Mouse (Mus musculus) hindbrain, embryonic 16.5 days (tissue): ENCODE results near the gene Olfr801. TPM values are rescaled to one million over a fixed set of nuclear protein-coding genes. Genes with fewer than 3 reads are reported as not detected.

ENCODE experiments used
- ATAC-seq: fragments of 200-750 bp; cut with Nextera tagmentation; 2 replicates; pipeline ENCODE4 v1.8.0; 2017; ENCODE audit warnings: moderate TSS enrichment, moderate library complexity
- H3K27ac ChIP-seq: fragments of 300-500 bp; sonication (generic); 2 replicates; pipeline ENCODE4 v1.5.1; 2014; ENCODE audit warnings: low read depth, mild to moderate bottlenecking, control low read depth, low read length, moderate library complexity
- H3K27me3 ChIP-seq: fragments of 300-500 bp; sonication (generic); replicated peaks from 2 replicates; pipeline ENCODE4 v1.6.1; 2014; ENCODE audit warnings: low read length; ENCODE audit not compliant: control insufficient read depth, insufficient read depth
- H3K36me3 ChIP-seq: fragments of 300-500 bp; sonication (generic); 2 replicates; pipeline ENCODE4 v1.6.1; 2014; ENCODE audit warnings: mild to moderate bottlenecking, low read length, moderate library complexity, mixed read lengths; ENCODE audit not compliant: control insufficient read depth, insufficient read depth
- H3K4me1 ChIP-seq: fragments of 300-500 bp; sonication (generic); 2 replicates; pipeline ENCODE4 v1.6.1; 2014; ENCODE audit warnings: low read depth, low read length; ENCODE audit not compliant: control insufficient read depth, insufficient read depth
- H3K4me2 ChIP-seq: fragments of 300-500 bp; sonication (generic); 2 replicates; pipeline ENCODE4 v1.6.1; 2014; ENCODE audit warnings: mild to moderate bottlenecking, low read length, control low read depth, moderate library complexity
- H3K4me3 ChIP-seq: fragments of 300-500 bp; sonication (generic); 2 replicates; pipeline ENCODE4 v1.5.1; 2014; ENCODE audit warnings: mild to moderate bottlenecking, low read length, control low read depth, moderate library complexity
- H3K9ac ChIP-seq: fragments of 300-500 bp; sonication (generic); 2 replicates; pipeline ENCODE4 v1.6.1; 2014; ENCODE audit warnings: low read depth, mild to moderate bottlenecking, control low read depth, low read length, moderate library complexity
- H3K9me3 ChIP-seq: fragments of 300-500 bp; sonication (generic); 2 replicates; pipeline ENCODE4 v1.6.1; 2014; ENCODE audit warnings: mild to moderate bottlenecking, low read length, moderate library complexity; ENCODE audit not compliant: control insufficient read depth
- WGBS: fragments of 180-500 bp; shearing (Covaris S2); extraction: QIAGEN DNeasy Blood & Tissue Kit; methylation state at CpG from one replicate; pipeline ENCODE4 v1.1.7; 2014; 5-methylcytosine and 5-hydroxymethylcytosine counted together
- polyA plus RNA-seq: library from polyadenylated mRNA; unstranded; fragments of >200 nt; fragmentation: Nextera tagmentation; extraction: Ambion mirVana; gene quantifications from 2 replicates; pipeline ENCODE4 v1.2.1, GENCODE M21; 2015

The Olfr801 gene
- polyA plus RNA-seq = not detected in 2 replicates

DNA sequence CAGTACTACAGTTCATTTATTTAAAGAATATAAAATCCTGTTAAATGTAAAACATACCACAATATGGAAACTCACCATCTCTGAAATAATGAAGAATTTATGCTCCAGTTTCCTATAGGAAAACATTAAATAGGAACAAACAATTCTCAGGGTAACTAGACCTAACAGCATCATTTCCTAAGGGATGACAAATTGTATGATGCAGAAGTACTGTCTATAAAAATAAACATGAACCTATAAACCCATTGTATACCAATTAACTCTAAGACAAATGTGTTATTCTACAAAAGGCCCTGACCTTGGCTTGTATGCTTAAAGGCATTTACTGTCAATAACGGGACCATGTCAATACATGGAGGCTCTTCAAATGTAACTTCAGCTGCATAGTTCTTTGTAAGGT, at the start of gene Olfr801:
TSS of gene Olfr801 (minus strand) at position 101 of the 400 bp plus-strand sequence.
- 80% methylated on average over 1 of the region's 1 CpGs for WGBS
- H3K9me3 ChIP-seq = no peaks in the 10 kb centered on the region

GRCm38 (mm10) chr10:129702910-129703309, 29.2 kb upstream of the Olfr801 start, which contains the start of gene Olfr804:
Gene Olfr804 (plus strand): TSS chr10:129703210.
- Histone ChIP-seq H3K27ac (no peak within 1 kb of the TSS), H3K4me1 (no peaks in the 10 kb centered on the region), H3K9me3 (no peaks in the 10 kb centered on the region), H3K4me3 (no peak within 1 kb of the TSS), H3K9ac (no peak within 1 kb of the TSS), H3K27me3 (no peaks in the 10 kb centered on the region), H3K36me3 (no peaks in the 10 kb centered on the region), H3K4me2 (no peak within 1 kb of the TSS)
- ATAC-seq = no peak

More for the DNA sequence above, at the start of gene Olfr801:
- Histone ChIP-seq H3K27me3 (no peaks in the 10 kb centered on the region), H3K4me2 (no peak within 1 kb of the TSS), H3K36me3 (no peaks in the 10 kb centered on the region), H3K4me1 (no peaks in the 10 kb centered on the region), H3K9ac (no peak within 1 kb of the TSS), H3K4me3 (no peak within 1 kb of the TSS), H3K27ac (no peak within 1 kb of the TSS)
- ATAC-seq = no peak

- H3K36me3 ChIP-seq = no peaks in the 10 kb centered on the region
- H3K9ac ChIP-seq = no peak within 1 kb of the TSS
- no peaks in the 10 kb centered on the region for H3K4me1 ChIP-seq
- no peaks in the 10 kb centered on the region for H3K9me3 ChIP-seq
- no peak within 1 kb of the TSS for H3K4me3 ChIP-seq
- no peak within 1 kb of the TSS for H3K4me2 ChIP-seq
- no peak for ATAC-seq
- no peaks in the 10 kb centered on the region for H3K27me3 ChIP-seq
- 92% methylated on average over 2 of the region's 2 CpGs for WGBS
- H3K27ac ChIP-seq = no peak within 1 kb of the TSS
Measured at GRCm38 (mm10) chr10:129694186-129694585, 20.5 kb upstream of the Olfr801 start, which contains the start of gene Olfr803. Gene Olfr803 (minus strand): TSS chr10:129694286.

DNA sequence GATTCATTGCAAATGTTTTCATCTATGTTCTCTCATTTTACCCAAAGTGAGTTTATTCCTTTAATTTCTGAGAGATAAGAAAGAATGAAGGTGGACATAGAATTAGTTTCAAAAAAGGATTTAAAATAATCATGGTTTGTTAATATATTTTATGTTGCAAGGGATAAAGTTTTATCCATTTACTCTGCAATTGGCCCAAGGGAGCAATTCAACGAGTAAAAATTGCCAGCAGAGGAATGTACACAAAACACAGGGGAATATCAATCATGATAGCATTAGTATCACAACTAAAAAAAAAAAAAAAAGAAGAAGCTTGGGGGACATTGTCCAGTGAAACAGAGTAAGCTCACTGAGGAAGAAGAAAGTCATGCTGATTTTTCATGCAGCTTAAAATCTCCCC, 14.4 kb upstream of the Olfr801 start, which contains the start of gene Olfr802:
TSS of gene Olfr802 (minus strand) at position 101 of the 400 bp plus-strand sequence.
- H3K27ac ChIP-seq = no peak within 1 kb of the TSS
- H3K27me3 ChIP-seq = no peaks in the 10 kb centered on the region
- WGBS = 60% methylated on average over 1 of the region's 1 CpGs
- H3K36me3 ChIP-seq = no peaks in the 10 kb centered on the region
- H3K4me1 ChIP-seq = no peaks in the 10 kb centered on the region
- H3K4me2 ChIP-seq = no peak within 1 kb of the TSS
- no peak within 1 kb of the TSS for H3K4me3 ChIP-seq
- no peak within 1 kb of the TSS for H3K9ac ChIP-seq
- no peak for ATAC-seq
- H3K9me3 ChIP-seq = no peaks in the 10 kb centered on the region

- ATAC-seq = no peak
- Histone ChIP-seq H3K4me3 (no peak within 1 kb of the TSS), H3K9me3 (no peaks in the 10 kb centered on the region), H3K4me2 (no peak within 1 kb of the TSS), H3K9ac (no peak within 1 kb of the TSS), H3K27me3 (no peaks in the 10 kb centered on the region), H3K36me3 (no peaks in the 10 kb centered on the region), H3K27ac (no peak within 1 kb of the TSS), H3K4me1 (no peaks in the 10 kb centered on the region)
Measured at GRCm38 (mm10) chr10:129657394-129657793, 16.3 kb downstream of the Olfr801 start, which contains the start of gene Olfr800. Gene Olfr800 (plus strand): TSS chr10:129657694.

DNA sequence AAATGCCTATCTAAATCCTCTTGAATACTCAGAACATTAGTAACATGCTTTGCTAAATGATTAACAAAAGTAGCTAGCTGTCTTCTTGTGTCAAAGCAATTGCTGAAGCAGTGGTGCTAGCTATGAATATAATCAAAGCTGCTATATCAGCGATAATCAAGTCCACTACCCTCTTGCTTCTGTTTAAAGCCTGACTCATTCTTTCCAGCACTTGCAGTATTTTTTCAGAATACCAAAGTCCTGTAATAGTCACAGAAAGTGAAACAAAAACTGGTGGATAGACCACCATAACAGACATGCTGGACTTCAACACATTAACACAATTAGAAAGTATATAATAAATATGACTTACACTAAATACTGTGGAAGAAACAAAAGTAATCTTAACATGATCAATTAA, 21.9 kb downstream of the Olfr801 start:
- ATAC-seq = no peak
- 94% methylated on average over 1 of the region's 1 CpGs for WGBS

DNA sequence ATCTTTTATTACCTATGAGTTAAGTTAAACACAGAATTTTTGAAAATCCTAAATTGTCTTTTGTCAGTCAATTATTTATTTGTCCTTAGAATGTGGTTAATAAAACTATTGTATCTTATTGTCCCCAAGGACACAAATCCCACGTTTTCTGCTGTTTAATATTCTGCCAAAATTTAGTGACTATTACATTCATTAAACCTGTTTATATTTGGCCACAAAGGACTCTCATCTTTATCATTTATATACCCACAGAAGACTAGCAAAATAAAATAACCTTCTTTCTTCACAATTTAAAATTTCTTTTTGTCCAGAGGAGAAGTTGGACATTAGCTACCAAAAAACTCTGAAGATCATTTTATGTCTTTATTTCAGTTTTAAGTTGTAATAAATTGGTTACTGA, 36.5 kb downstream of the Olfr801 start, which contains the start of gene Olfr799:
TSS of gene Olfr799 (plus strand) at position 301 of the 400 bp plus-strand sequence.
- no peaks in the 10 kb centered on the region for H3K4me1 ChIP-seq
- ATAC-seq = no peak
- no peak within 1 kb of the TSS for H3K27ac ChIP-seq
- no peaks in the 10 kb centered on the region for H3K9me3 ChIP-seq
- no peaks in the 10 kb centered on the region for H3K36me3 ChIP-seq
- H3K4me3 ChIP-seq = no peak within 1 kb of the TSS
- WGBS = 30% methylated on average over 1 of the region's 1 CpGs
- no peaks in the 10 kb centered on the region for H3K27me3 ChIP-seq
- no peak within 1 kb of the TSS for H3K9ac ChIP-seq
- H3K4me2 ChIP-seq = no peak within 1 kb of the TSS

More for the DNA sequence above, 21.9 kb downstream of the Olfr801 start:
- Histone ChIP-seq H3K4me2 (no peak overlapping the region), H3K9me3 (no peaks in the 10 kb centered on the region), H3K9ac (no peak overlapping the region), H3K4me3 (no peak overlapping the region), H3K4me1 (no peaks in the 10 kb centered on the region), H3K36me3 (no peaks in the 10 kb centered on the region), H3K27ac (no peak overlapping the region), H3K27me3 (no peaks in the 10 kb centered on the region)

GRCm38 (mm10) chr10:129627834-129628233, 45.8 kb downstream of the Olfr801 start, which contains the start of gene Olfr798:
Gene Olfr798 (minus strand): TSS chr10:129627934.
- WGBS = 83% methylated on average over 1 of the region's 1 CpGs
- Histone ChIP-seq H3K4me3 (no peak within 1 kb of the TSS), H3K36me3 (no peaks in the 10 kb centered on the region), H3K4me2 (no peak within 1 kb of the TSS), H3K9me3 (no peaks in the 10 kb centered on the region), H3K4me1 (no peaks in the 10 kb centered on the region), H3K9ac (no peak within 1 kb of the TSS), H3K27ac (no peak within 1 kb of the TSS), H3K27me3 (no peaks in the 10 kb centered on the region)
- no peak for ATAC-seq

DNA sequence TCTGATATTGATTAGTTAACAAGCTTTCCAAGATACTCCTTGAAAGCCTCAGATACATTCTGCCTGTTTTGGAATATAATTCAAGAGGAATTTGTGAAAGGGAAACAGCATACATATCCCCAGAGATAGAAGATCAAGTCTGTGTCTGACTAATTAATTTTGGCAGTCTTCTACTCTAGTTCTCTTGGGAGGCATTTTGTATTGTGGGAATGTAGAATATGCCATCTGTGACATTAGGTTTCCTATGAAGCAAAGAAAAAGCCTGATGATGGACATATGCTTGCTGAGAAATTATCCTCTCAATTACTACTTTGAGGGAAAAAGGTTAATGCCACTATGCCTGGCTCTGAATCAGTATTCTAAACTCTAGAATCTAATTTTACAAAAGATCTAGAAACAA, 50.4 kb downstream of the Olfr801 start:
- Histone ChIP-seq H3K27me3 (no peaks in the 10 kb centered on the region), H3K9me3 (no peaks in the 10 kb centered on the region), H3K36me3 (no peaks in the 10 kb centered on the region), H3K4me2 (no peak overlapping the region), H3K27ac (no peak overlapping the region), H3K9ac (no peak overlapping the region), H3K4me1 (no peaks in the 10 kb centered on the region), H3K4me3 (no peak overlapping the region)
- no peak for ATAC-seq
